Mouse (Mus musculus) heart, adult 2 months (tissue): ENCODE data around the gene Rpl18. TPM values are rescaled to one million over a fixed set of nuclear protein-coding genes. Genes with fewer than 3 reads are reported as not detected.

Experiments used
- DNase-seq, 2 experiments: peaks; one replicate each; pipeline ENCODE4 v3.0.0; 2021
- H3K27ac ChIP-seq: fragments of 200-600 bp; 2 replicates; pipeline ENCODE4 v1.8.1; 2022
- H3K27me3 ChIP-seq: fragments of 200-500 bp; 2 replicates; pipeline ENCODE4 v1.6.1; 2012; ENCODE audit warnings: mild to moderate bottlenecking, low read length, inconsistent platforms, mixed read lengths; ENCODE audit not compliant: control insufficient read depth, insufficient read depth
- H3K36me3 ChIP-seq: fragments of 200-500 bp; 2 replicates; pipeline ENCODE4 v1.6.1; 2012; ENCODE audit warnings: low read length, inconsistent platforms; ENCODE audit not compliant: control insufficient read depth, insufficient read depth
- H3K4me1 ChIP-seq: fragments of 200-500 bp; 2 replicates; pipeline ENCODE4 v1.6.1; 2011; ENCODE audit warnings: low read length; ENCODE audit not compliant: control insufficient read depth, insufficient read depth
- H3K4me3 ChIP-seq: fragments of 200-600 bp; 2 replicates; pipeline ENCODE4 v1.8.1; 2022
- H3K79me2 ChIP-seq: fragments of 200-500 bp; replicated peaks from 2 replicates; pipeline ENCODE4 v1.6.1; 2012; ENCODE audit warnings: mild to moderate bottlenecking, inconsistent platforms, low read length, moderate library complexity, mixed read lengths; ENCODE audit not compliant: control insufficient read depth, insufficient read depth
- H3K9ac ChIP-seq: fragments of 200-500 bp; 2 replicates; pipeline ENCODE4 v1.6.1; 2012; ENCODE audit warnings: low read depth, mild to moderate bottlenecking, control low read depth, inconsistent platforms, low read length, mixed read lengths
- CTCF ChIP-seq: fragments of 200-600 bp; IDR thresholded peaks from 2 replicates; pipeline ENCODE4 v1.8.1; 2022; ENCODE audit warnings: antibody characterized with exemption, mild to moderate bottlenecking, moderate library complexity
- EP300 ChIP-seq: fragments of 200-500 bp; IDR thresholded peaks from 2 replicates; pipeline ENCODE4 v1.6.1; 2011; ENCODE audit warnings: low read depth, low read length, control low read depth; ENCODE audit not compliant: insufficient read depth
- POLR2A ChIP-seq: fragments of 200-500 bp; IDR thresholded peaks from 2 replicates; pipeline ENCODE4 v1.6.1; 2011; ENCODE audit warnings: mild to moderate bottlenecking, low read depth, low read length, control low read depth; ENCODE audit not compliant: insufficient read depth
- WGBS: fragments of 180-500 bp; shearing (Covaris S2); methylation state at CpG from one replicate; pipeline ENCODE4 v1.1.7; 2018; 5-methylcytosine and 5-hydroxymethylcytosine counted together
- intact Hi-C: fragments of 180-260 bp; cut with DNase I; formaldehyde crosslinking; loops from one replicate; pipeline ENCODE4 v1.15.1; 2025
- polyA plus RNA-seq: library from polyadenylated mRNA; depleted of rRNA; stranded (reverse); fragments of >200 nt; gene quantifications from 2 replicates; pipeline ENCODE4 v1.2.3, GENCODE M21; 2012
- total RNA-seq, 2 experiments: library from RNA; stranded (reverse); gene quantifications; 2 replicates each; pipeline ENCODE4 v1.2.3; 2021

Rpl18 gene
- total and polyA plus RNA-seq, 3 experiments = 496 to 697 (median 617) TPM

DNA sequence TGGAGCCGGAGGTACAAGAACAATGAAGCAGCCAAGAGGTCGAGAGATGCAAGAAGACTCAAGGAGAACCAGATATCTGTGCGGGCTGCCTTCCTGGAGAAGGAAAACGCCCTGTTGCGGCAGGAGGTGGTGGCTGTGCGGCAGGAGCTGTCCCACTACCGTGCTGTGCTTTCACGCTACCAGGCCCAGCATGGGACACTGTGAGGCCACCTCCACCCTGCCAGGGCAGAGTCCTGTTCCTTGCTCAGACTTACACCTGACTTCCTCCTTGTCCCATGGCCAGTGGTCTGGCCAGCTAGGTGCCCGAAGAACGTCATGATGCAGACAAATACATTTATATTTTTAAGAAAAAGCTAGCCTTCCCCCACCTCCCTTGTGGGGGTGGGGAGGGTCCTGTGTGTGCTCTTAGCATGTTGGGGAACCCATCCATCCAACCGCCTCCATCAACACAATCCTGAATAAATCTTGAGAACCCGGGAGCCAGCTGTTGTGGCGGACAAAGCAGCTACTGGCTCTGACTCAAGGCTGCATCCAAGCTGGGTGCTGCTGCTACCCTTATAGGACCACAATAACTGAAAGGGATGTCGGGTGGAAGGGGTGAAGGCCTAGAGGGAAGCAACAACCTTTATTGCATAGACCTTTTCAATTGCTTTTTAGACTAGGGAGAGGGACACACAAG is 5.4 kb upstream of the Rpl18 start:
- peak overlapping the region; percentile 2; the same call in 1 of the 2 replicates for H3K27ac ChIP-seq
- peaks cover 14% of the 10 kb centered on the region for H3K4me1 ChIP-seq
- TF ChIP-seq CTCF (no peak), EP300 (no peak), POLR2A (no peak; the same call in 1 of the 2 replicates)
- no peak overlapping the region for H3K4me3 ChIP-seq
- intact Hi-C loops = loop anchor here (10.0 kb wide), 1 partner anchor 965 kb away; the partner anchor contains the start of gene Vrk3
- peaks cover 26% of the 10 kb centered on the region for H3K36me3 ChIP-seq
- 0 out of 2 replicates have a peak overlapping the region, but pooled peaks have one; percentile 9 for H3K9ac ChIP-seq
- no peaks in the 10 kb centered on the region for H3K79me2 ChIP-seq
- WGBS = 70% methylated on average over 14 of the region's 14 CpGs
- no peak for DNase-seq
- H3K27me3 ChIP-seq = no peaks in the 10 kb centered on the region

DNA sequence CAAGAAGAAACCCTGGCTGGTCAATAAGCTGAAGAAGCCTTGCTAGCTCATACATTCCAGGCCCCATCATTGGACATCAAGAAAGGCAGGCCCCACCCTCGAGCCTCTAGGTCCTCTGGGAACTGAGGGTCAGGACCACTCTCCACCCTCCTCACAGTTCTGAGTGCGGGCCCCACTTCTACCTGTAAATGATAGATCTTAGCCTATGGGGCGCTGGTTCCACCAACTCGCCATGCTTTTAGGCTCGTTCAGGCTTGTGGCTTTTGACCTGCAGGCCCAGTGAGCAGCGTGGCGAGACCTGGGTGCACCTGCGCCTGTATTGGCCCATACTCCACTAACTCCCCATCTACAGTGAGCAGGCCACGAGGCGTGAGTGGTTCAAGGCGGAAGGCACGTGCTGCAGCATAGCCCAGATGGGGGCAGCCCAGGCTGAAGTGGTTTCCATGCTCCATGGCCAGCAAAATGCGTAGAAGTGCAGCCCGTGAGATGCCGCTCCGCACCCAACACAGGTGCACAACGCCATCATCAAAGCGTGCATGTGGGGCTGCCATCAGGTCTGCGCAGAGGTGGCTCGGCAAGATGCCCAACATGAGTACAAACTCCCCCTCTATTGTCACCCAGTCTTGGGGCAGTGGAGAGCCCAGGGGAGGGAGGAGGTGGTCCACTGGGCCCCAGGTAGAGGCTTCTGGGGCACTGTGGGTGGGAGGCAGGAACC is 4.6 kb upstream of the Rpl18 start:
- Histone ChIP-seq H3K79me2 (no peaks in the 10 kb centered on the region), H3K27me3 (no peaks in the 10 kb centered on the region), H3K36me3 (peaks cover 26% of the 10 kb centered on the region), H3K4me1 (peaks cover 17% of the 10 kb centered on the region), H3K9ac (no peak overlapping the region), H3K27ac (no peak overlapping the region), H3K4me3 (no peak overlapping the region)
- TF ChIP-seq CTCF (no peak), EP300 (peak; percentile 84), POLR2A (peak; percentile 81)
- peak in 1 of 2 experiments; percentile 28 for DNase-seq
- WGBS = 93% methylated on average over 20 of the region's 20 CpGs
- intact Hi-C loops = loop anchor here (10.0 kb wide), 1 partner anchor 966 kb away; the partner anchor contains the start of gene Vrk3

DNA sequence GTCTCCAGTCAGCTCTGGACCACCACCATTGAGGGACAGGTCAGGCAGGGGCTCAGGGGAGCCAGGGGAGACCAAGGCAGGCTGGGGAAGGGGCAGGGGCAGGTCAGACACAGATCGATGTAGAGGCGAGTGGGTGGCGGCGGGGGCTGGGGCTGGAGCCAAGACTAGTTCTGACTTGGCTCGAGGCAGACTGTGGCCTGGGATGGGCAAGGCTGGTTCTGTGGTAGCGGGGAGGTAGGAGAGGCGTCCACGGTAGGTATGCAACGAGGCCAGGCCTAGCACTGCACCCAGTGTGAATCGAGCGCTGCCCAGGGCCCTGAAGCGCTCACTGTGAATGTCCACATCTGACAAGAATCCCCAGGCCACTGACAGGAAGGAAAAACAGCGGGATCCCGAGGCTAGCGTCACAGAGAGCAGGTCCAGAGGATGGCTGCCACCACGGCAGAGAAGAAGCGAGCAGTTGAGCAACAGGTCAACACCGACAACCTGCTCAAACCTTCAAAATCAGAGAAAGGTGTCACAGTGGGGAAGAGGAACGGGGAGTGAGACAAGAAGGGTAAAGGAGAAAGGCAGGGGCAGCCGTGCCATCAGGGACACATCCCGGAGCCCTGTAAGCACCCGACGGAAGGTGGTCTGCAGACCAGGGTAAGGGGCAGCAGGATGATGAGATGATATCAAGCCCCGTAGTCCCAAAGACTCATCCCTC is 3.8 kb upstream of the Rpl18 start:
- DNase-seq = peak in 1 of 2 experiments; percentile 31
- no peak overlapping the region for H3K27ac ChIP-seq
- TF ChIP-seq POLR2A (peak; percentile 57), CTCF (no peak), EP300 (peak; percentile 42; the same call in 1 of the 2 replicates)

DNA sequence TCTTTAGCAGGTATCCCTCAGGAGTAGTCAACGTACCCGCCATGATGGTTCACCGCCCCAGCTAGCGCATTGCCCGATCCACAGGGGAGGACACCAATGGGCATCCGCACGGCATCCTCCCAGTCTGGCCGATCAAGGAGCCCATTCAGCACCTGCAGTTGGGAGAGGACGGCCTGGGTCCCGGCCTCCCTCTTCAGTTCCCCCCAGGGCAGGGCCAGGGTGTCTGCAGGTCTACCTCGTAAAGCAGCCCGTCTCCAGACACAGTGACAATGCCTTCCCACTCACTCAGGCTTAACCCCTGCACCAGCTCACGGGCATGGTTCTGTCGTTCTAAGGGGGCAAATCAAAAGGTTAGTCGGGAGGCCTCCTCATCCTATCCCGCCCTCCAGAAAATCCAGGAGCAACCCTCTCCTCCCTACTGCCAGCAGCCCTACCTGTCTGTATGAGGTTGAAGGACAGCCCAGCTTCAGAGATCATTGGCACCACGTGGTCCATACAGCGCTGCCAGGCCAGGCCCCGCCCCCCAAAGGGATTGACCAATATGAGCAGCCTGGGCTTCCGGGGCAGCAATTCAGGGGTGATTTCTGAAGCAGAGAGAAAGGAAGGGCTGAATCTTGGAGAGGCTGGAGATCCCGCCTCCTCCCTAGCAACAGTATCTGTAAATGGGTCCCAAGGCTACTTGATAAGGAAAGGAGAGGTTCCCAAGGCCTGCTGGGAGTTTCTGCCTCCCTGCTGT is 3.1 kb upstream of the Rpl18 start:
- Histone ChIP-seq H3K79me2 (no peaks in the 10 kb centered on the region; the same call in 1 of the 2 replicates), H3K9ac (no peak overlapping the region), H3K27me3 (no peaks in the 10 kb centered on the region), H3K4me3 (no peak overlapping the region), H3K27ac (no peak overlapping the region; the same call in 1 of the 2 replicates), H3K4me1 (peaks cover 23% of the 10 kb centered on the region), H3K36me3 (peaks cover 26% of the 10 kb centered on the region)
- WGBS = 83% methylated on average over 21 of the region's 21 CpGs
- DNase-seq = peak; percentile 51 to 69
- intact Hi-C loops = loop anchor here (10.0 kb wide), 1 partner anchor 967 kb away; the partner anchor contains the start of gene Vrk3
- TF ChIP-seq EP300 (0 out of 2 replicates have a peak, but pooled peaks have one; percentile 6), POLR2A (peak; percentile 31; the same call in 1 of the 2 replicates), CTCF (no peak)

More for the DNA sequence above, 3.8 kb upstream of the Rpl18 start:
- Histone ChIP-seq H3K36me3 (peaks cover 26% of the 10 kb centered on the region), H3K27me3 (no peaks in the 10 kb centered on the region), H3K4me3 (no peak overlapping the region), H3K79me2 (no peaks in the 10 kb centered on the region; the same call in 1 of the 2 replicates), H3K9ac (no peak overlapping the region), H3K4me1 (peaks cover 21% of the 10 kb centered on the region)
- WGBS = 78% methylated on average over 24 of the region's 24 CpGs
- intact Hi-C loops = loop anchor here (10.0 kb wide), 1 partner anchor 967 kb away; the partner anchor contains the start of gene Vrk3

GRCm38 (mm10) chr7:45713396-45713795 is 1.9 kb upstream of the Rpl18 start:
- no peaks in the 10 kb centered on the region for H3K27me3 ChIP-seq
- H3K4me3 ChIP-seq = no peak overlapping the region
- H3K36me3 ChIP-seq = peaks cover 21% of the 10 kb centered on the region
- no peaks in the 10 kb centered on the region; the same call in 1 of the 2 replicates for H3K79me2 ChIP-seq
- 91% methylated on average over 16 of the region's 16 CpGs for WGBS
- no peak overlapping the region for H3K9ac ChIP-seq
- TF ChIP-seq POLR2A (0 out of 2 replicates have a peak, but pooled peaks have one; percentile 10), CTCF (no peak)
- DNase-seq = no peak
- H3K4me1 ChIP-seq = peaks cover 18% of the 10 kb centered on the region
- intact Hi-C loops = loop anchor here (10.0 kb wide), 1 partner anchor 969 kb away; the partner anchor contains the start of gene Vrk3
- no peak overlapping the region for H3K27ac ChIP-seq
